Mouse (Mus musculus) heart, postnatal 36 days (tissue): ENCODE data around the gene Ece2. TPM values are rescaled to one million over a fixed set of nuclear protein-coding genes. Genes with fewer than 3 reads are reported as not detected.

Experiments used
- DNase-seq, 2 experiments: peaks; one replicate each; pipeline ENCODE4 v3.0.0; 2021 to 2022
- intact Hi-C: fragments of 180-260 bp; cut with DNase I; formaldehyde crosslinking; loops from one replicate; pipeline ENCODE4 v1.15.1; 2025
- total RNA-seq, 2 experiments: library from RNA; stranded (reverse); gene quantifications; 2 replicates each; pipeline ENCODE4 v1.2.3; 2021

The Ece2 gene
- 1 to 10 TPM in 1 of 2 experiments, under 1 TPM in 1; 0.41 to 1.2 TPM for total RNA-seq

DNA sequence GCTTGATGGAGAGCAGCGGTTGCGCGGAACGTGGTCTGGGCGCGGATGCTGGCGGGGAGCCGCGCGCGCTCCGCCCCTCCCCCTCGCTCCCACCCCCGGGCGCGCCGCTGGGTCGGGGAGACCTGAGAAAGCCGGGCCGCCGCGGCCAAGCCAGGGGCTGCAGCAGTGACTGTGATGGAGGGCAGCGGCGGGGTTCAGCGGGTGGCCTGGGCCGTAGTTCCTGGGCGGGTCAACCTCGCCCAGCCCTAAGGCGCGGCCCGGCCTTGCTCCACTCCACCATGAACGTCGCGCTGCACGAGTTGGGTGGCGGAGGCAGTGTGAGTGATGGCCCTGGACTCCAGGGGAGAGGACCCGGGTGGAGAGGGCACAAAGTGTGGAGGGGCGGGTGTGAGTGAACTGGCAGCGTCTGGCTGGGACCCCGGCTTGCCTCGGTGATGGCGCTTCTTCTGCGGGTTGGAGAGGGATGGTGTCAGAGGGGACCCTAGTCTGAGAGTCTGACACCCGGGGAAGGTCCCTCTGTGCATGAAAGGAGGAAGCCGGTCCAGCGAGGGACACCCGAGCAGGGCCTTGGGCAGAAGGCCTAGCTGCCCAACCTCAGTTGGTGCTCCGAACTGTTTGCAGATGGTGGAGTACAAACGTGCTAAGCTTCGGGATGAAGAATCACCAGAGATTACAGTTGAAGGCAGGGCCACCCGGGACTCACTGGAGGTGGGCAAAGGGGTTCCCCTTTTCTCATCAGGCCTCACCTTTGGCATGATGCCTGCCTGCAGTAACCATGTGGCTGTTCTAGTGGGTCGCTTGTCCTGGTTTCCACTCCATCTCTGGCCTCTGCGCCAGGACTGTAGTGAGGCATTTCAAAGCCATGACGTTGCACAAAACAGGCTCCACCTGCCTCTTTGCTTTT, at the start of gene Ece2:
Gene Ece2 (plus strand): TSS at position 98 of the 904 bp plus-strand sequence.
- intact Hi-C loops, result no loop called here
- peak in 1 of 2 experiments; percentile 22 for DNase-seq

DNA sequence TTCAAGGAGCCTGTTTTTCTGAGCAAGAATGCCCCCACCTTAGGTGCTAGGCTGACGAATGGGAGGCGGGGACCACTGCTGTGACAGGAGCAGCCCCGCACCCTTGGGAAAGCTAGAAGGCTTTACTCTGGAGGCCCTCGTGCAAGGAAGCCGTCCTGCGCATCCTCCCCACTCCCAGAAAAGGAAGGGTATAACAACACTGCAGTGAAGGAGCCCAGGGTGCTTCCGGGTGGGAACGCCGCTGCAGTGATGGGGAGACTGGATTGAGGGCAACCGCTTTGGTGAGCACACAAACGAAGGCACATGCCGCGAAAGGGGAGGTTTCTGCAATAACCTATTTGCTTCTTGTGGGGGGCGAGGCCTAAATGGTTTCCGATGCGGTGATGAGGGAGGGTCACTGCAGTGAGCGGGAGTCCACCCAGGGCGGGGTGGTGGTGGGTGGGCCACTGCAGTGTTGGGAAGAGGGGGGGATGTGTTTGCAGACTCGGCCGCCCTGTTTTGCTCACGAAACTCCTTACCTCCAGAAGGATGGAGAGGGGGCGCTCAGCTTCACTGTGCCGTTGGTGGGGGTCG, 40.2 kb upstream of the Ece2 start, which contains the start of gene Vwa5b2:
Gene Vwa5b2 (plus strand): TSS at position 106 of the 573 bp plus-strand sequence.
- intact Hi-C loops, result no loop called here
- DNase-seq, result no peak

DNA sequence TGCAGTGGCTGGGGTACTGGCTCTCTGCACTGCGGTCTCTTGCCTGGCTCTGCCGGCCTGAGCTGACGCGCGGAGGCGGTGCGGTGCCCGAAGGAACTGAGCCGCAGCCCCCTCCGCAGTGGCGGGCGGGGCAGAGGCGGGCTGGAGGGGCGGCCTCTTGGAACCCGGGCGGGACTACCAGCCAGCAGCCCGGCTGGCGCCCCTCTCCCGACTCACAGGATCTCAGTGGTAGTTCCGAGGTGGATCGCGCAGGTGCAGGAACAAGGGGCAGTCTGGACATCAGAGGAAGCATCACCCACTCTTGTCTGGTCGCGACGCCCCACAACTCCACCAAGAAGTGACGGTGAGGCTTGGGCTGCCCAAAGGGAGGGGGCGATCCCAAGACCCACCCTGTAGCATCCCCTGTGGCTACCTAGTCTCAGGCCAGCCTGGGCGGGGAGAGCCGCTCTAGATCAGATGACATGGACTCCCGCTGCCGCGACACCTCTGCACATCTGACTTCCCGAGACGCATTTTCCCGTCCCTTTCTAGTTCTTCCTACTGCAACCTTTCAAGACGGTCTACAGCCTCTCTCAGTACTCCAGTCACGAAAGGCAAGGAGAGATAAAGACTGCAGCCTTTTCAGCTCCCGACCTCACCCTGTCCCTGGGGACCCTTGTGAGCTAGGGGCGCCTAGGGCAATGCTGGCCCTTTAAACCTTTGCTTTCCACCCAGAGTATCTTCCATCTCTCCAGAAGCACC, 39.5 kb upstream of the Ece2 start:
- no peak for DNase-seq
- intact Hi-C loops, result no loop called here

DNA sequence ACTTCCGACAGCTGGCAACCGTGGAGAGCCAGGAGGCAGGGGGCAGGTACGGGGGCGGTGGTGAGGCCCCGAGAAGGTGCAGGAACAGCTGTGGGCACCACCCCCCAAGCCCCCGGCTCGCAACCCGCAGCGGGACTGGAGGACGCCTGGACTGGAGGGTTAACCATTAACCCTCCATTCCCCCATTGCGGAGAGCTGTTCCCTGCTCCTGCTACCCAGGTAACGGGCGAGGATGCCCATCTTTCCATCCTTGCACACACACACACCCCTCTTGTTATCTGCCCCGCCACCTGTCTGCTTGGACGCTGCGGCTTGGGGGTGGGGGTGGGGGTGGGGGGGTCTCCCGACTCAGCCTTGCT, 39.0 kb upstream of the Ece2 start:
- intact Hi-C loops, result no loop called here
- no peak for DNase-seq

DNA sequence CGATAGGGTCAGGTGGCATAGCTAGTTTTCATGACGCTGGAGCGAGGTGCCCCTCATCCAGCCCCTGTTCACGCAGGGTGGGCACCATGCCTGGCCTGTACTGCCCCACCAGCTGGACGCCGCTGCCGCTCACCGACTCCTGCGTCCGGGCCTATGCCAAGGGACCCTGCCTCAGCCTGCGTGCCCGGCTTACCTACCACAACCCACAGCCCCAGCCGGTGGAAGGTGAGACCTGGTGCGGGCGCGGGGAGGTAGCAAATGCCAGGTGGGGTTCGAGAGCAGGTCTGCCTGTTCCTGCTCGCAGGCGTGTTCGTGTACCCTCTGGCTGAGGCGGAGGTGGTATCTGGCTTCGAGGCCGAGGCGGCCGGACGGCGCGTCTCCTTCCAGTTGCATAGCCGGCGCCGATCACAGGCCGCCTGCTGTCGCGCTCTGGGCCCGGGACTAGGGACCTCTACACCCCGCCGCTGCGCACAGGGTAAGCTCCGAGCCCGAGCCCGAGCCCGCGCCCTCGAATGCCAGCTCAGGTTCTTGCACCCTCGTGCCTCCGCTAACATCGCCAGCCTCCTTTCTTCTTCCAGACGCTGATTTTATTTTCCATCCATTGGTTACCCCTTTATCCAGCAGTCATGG, 38.4 kb upstream of the Ece2 start:
- no peak for DNase-seq
- intact Hi-C loops, result no loop called here

DNA sequence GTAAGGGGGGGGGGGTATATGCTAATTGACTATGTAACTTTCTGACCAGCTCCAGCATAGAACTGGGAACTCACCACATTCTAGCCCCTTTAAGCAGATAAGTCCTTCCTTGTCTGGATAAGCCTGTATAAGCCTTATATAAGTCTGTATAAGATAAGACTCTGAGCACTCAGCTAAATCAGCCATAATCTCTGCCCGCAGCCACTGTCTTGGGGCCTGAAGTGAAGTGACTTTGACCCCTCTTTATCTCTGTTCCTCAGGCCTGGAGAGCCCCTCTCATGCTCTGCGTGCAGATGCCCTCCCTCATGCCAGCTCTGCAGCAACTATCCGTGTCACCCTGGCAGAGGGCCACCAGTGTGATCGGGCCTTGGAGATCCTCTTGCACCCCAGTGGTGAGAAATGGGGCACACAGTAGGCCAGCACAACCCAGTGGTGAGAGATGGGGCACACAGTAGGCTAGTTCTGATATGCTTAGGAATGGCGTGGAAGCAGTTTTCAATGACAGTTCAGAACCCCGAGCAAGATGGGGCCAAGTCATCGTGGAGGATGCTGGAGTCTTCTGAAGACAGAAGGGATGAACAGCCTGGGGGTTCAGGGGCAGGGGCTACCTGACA, 34.5 kb upstream of the Ece2 start:
- intact Hi-C loops, result no loop called here
- no peak for DNase-seq

DNA sequence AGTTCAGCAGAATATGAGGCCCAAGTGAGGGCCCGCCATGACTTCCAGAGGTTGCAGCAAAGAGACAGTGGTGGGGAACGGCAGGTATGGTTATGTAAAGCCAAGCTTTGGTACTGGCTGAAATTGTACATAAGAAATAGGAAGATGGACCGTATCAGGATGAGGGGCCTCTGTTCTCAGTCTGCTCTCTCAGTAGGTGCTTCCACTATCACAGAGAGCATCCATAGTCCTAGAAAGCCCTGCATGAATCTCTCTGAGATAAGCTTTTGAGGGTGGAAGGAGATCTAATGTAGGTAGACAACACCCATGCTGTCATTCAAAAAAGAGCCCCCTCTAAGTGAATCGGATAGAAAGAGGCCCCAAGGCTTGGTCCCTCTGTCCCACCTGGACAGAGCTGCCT, 33.9 kb upstream of the Ece2 start:
- no peak for DNase-seq
- intact Hi-C loops, result no loop called here

DNA sequence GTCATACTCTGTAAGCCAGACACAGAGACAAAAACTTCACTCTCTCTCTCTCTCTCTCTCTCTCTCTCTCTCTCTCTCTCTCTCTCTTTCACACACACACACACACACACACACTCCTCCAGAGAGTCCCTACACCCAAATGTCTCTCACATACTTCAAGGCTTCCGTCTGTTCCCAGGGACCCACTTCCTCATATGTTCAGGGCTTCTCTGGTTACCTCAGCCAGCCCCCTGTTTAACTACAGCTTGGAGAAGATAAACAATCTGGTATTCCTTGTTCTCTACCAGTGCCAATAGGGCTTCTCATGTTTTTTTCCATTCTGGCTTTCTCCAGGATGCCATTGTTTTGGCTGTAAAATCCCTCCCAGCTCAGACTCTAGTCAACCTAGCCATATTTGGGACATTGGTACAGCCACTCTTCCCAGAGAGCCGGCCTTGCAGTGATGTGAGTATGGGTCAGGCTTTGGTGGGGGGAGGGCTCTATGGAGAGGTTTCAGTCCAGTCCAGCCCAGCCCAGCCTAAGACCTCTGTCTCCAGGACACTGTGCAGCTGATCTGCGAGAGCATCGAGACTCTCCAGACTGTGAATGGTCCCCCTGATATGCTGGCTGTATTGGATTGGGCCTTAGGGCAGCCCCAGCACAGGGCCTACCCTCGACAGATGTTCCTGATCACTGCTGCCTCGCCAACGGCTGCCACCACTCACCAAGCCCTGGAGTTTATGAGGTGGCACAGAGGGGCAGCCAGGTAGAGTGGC, 32.8 kb upstream of the Ece2 start:
- intact Hi-C loops, result no loop called here
- no peak for DNase-seq

DNA sequence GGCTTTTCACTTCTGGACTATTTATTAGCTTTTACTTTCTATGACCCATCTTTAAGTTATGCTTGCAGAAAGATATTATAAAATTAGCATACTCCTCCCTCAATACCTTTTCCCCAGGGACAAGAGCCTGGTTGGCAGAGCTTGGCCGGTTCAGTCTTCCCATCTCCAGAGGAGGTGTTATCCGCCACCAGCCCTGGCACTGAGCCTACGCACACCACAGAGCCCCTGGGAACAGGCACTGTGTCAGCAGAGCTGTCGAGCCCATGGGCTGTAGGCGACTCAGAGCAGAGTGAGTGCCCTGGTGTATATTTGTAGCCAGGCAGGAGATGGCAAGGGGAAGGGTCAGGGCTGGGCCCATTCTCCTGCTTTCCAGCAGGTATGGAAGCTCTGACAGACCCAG, 29.1 kb upstream of the Ece2 start:
- intact Hi-C loops, result no loop called here
- DNase-seq, result no peak

DNA sequence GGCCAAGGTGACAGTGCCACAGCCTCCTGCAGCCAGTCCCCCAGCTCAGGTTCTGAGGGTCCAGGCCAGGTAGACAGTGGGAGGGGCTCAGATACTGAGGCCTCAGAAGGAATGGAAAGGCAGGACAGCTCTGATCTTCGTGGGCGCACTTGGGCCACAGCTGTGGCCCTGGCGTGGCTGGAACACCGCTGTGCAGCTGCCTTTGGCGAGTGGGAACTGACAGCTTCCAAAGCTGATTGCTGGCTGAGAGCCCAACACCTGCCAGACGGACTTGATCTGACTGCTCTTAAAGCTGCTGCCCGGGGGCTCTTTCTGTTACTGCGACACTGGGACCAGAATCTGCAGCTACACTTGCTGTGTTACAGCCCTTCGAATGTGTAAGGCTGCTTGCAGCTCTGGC, 24.9 kb upstream of the Ece2 start:
- no peak for DNase-seq
- intact Hi-C loops, result no loop called here

DNA sequence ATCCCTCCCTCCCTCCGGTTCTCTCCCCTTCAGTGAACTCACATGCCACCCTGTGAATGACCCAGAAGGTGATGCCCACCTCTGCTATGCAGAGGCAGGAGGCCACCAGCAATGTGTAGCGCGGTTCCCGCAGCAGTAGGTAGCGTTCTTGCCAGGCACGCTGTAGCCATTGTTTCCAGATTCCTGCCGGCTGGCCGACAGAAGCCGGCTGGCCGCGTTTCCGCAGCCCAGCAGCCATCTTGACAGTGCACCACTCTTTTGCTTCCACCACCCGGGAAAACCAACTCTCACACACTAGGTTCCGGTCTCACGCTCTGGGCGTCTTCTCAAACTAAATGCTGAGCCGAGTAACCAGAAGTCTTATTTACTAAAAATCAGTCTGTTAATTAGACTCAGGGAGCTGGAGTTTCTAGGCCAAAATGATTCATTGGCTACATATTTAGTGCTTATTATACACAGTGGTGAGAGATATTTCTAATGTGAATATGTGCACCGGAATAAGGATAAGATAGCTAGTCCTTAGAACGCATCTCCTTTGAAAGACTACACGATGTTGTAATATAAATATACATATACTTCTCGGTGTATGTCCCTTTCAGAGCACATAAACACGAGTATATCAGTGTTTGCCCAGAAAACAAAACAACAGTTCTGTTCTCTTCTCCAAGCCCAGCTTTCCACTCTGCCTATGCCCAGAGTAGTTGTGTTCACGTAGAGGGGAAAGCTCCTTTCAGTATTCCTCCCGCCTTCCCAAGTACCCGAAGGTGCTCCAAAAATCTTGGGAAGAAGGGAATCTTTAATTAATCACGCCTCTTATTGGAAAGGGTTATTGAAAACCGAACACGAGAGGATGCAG, 18.9 kb upstream of the Ece2 start:
- peak; percentile 76 to 84 for DNase-seq

DNA sequence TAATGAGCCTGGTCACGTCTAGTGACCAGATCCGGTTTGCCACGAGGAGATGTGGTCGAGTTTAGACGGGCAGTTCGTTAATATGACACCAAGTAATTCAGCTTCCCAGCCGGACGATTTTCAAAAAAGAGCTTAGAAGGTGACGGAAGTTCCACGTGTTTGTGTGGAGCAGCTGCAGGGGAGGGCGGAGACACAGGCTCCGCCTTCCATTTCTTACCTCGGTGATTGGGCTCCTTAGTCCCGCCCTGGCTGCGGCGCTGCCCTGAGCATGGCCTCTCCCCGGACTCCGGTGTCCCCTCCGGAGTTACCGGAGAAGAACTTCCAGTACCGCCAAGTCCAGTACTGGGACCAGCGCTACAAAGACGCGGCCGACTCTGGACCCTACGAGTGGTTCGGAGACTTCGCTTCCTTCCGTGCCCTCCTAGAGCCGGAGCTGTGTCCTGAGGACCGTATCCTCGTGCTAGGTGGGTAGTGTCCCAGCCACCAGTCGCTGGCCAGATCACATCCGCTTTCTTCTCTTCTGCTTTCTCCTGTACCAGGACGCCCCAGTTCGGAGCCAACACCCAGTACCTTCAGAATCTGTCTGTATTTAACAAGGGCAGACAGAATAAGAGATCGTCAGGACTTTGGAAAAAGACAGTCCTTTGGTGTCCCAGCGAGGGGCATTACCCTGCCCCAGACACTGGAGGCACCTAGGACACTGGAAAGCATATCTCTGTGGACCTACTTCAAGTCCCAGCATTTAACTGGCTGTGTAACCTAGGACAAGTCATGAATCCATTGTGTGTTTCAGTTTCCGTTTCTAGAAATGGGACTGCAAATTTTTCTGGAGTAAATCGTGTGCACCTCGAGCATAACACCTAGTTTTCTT, 18.0 kb upstream of the Ece2 start, which contains the start of the genes Eef1akmt4, Gm49333 and Alg3:
Gene Eef1akmt4 (plus strand): TSS at position 237 of the 871 bp plus-strand sequence.
Gene Gm49333 (plus strand): TSS at position 254 of the 871 bp plus-strand sequence.
Gene Alg3 (minus strand): TSS at position 379 of the 871 bp plus-strand sequence.
- intact Hi-C loops, result loop anchor here (2.0 to 5.0 kb wide), 5 partner anchors 29 to 114 kb away; partner anchors contain the start of genes Abcf3, Dvl3, Eif2b5 and Psmd2

More for the DNA sequence above, 18.9 kb upstream of the Ece2 start:
- intact Hi-C loops, result loop anchor here (2.0 to 5.0 kb wide), 5 partner anchors 30 to 113 kb away; partner anchors contain the start of genes Abcf3, Dvl3, Eif2b5 and Psmd2

DNA sequence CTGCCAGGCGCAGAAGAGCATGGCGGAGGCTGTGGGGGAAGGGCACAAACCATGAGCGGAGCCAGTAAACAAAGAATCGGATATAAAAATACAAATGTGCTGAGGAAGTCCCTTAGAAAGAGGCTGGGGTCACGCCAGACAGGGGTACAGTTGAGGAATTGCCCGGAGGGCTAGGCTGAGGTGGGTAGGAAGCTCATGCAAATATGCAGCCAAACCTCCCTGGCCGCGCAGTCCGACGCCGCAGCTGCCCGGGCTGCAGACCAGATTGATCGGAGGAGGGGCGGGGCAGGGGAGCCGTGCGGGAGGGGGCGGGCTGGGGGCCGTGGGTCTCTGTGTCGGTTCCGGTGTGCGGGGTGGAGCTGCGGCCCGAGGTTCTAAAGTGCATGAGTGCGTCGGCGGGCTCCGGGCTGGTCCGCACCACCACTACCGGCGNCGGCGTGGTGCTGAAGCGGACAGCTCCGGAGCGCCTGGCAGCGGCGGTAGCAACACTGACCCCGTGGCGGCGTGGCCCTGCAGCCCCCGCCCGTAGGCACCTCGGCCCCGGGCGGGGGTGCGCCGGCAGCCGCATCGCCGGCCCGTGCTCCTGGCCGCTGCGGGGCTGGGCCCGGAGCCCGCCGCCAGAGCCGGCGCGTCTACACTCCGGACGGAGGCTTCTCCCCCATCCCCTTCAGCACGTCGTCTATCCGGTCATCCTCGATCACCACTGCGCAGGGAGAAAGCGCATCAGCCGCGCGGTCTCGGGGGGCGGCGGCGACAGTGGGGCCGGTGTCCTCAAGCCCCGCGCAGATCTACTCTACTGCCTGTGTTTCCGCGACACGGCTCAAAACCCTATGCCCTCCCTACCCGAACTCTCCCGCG, 9.9 kb upstream of the Ece2 start:
- intact Hi-C loops, result no loop called here
- DNase-seq, result peak; percentile 22 to 41

More for the DNA sequence above, 18.0 kb upstream of the Ece2 start, which contains the start of the genes Eef1akmt4, Gm49333 and Alg3:
- DNase-seq, result peak; percentile 82 to 86

DNA sequence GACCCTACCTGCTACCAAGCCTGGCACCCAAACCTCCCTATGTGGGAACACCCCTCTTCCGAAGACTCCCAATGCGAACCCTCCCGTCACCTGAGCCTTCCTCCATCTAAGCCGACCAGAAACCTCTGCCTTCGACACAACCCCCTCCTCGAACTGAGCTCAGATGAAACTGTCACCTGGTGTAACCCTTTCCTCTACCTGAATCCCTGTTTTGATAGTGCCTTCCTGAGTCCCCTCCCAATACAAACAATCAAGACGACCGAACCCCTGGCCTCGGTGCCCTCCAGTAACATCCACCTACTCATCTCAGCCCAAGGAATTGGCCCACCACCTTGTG, 9.3 kb upstream of the Ece2 start:
- DNase-seq, result no peak
- intact Hi-C loops, result no loop called here

DNA sequence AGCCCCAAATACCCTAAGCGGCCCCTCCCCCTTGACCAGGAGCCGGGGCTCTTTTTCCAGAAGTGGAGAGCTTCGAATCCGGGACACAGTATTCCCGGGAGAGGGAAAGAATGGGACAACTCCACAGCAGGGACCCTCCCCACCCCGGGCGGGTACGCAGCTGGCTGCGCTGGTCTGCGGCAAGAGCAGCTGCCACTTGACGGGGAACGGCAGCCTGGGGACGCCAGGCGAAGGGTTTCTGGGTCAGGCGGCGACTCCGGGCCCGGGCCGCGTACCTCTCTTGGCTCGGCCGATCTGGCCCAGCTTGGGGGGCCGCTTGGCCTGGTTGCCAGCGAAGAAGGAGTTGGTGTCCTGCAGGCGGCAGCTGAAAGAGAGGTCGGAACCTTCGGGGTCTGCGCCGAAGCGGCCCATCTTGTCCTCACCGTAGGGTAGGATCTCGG, 8.9 kb upstream of the Ece2 start:
- DNase-seq, result no peak
- intact Hi-C loops, result no loop called here
